Mouse (Mus musculus) bone marrow macrophage, adult 2 months (primary cell): Measurements from ENCODE around the gene Tenm4.

ENCODE experiments used
- CTCF ChIP-seq: IDR thresholded peaks from 2 replicates; pipeline ENCODE4 v1.5.1; 2012; ENCODE audit warnings: low read depth, mild to moderate bottlenecking, low read length, moderate library complexity
- POLR2A ChIP-seq: IDR thresholded peaks from 2 replicates; pipeline ENCODE4 v1.6.1; 2012; ENCODE audit warnings: mild to moderate bottlenecking, low read depth, low read length, borderline replicate concordance

DNA sequence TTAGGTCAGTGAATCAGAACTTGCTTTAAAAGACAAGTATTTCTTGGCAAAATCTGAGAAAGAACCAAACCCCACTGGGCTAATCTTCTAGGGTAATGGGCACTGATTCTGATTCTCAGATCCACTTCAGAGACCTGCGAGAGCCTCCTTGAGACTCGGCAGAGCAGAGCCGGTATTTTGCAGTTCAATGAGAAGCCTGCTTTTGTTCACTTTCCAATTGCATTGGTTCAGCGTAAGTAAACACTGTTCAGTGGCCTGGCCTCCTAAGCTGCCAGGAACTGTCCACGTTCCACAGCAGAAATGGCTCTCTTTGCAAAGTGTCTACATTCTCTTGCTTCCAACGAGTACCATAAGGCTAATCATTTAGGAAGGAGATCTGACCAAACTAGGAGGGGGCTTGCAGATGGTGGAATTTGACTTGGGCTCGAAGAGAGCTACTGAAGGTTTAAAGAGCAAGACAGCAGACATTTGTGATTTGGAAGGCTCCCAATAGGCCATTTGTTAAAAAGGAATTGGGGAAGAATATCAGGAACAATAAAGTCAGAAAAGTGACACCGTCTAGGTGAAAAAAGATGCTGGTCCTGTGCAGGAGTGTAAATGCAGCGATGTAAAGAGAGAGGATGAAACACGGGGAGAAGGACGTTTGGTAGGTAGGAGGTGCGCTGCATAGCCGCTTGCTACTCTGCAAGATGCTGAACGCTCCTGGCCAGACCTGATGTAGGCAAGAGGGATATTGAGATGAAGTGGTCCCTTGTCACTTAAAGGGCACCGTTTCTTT lies 636.4 kb downstream of the Tenm4 start:
- no peak for TF ChIP-seq POLR2A
- TF ChIP-seq CTCF: no peak
